Mouse (Mus musculus): ENCODE results near the gene Usp29.

GRCm38 (mm10) chr7:6729061-6729817, 1.1 kb upstream of the Usp29 start:
- TF ChIP-seq CTCF (IDR thresholded peaks at IDR 0.05; ENCODE audit: insufficient read depth, low read depth, low read length) (0 out of 2 replicates have a peak, but pooled peaks have one; percentile 32), POLR2A (IDR thresholded peaks at IDR 0.05; ENCODE audit: insufficient read depth, low read depth, low read length) (no peak)
